Mouse (Mus musculus): ENCODE measurements around the gene Stpg2.

- TF ChIP-seq GATA1 (IDR thresholded peaks at IDR 0.05; ENCODE audit: low read length) (no peak), TAL1 (IDR thresholded peaks at IDR 0.05; ENCODE audit: low read length) (no peak)
Measured at GRCm38 (mm10) chr3:139663712-139664245, 458.3 kb downstream of the Stpg2 start.

All from erythroblast, embryonic 14.5 days (primary cell).